Mouse (Mus musculus): ENCODE results near the gene Gtsf2. TPM values are rescaled to one million over a fixed set of nuclear protein-coding genes. Genes with fewer than 3 reads are reported as not detected.

The Gtsf2 gene
- polyA plus RNA-seq, 1 experiment from 2014 or later, result not detected

Other genes starting within 250 kb of the Gtsf2 start
- gene Cbx5, start 208.7 kb downstream of the Gtsf2 start, polyA plus RNA-seq (2015; fragmentation: Nextera tagmentation; extraction: Ambion mirVana), result 146 and 164 TPM in 2 replicates
- 1,022 and 1,113 TPM in 2 replicates for gene Hnrnpa1, start 208.0 kb downstream of the Gtsf2 start, polyA plus RNA-seq (2015; fragmentation: Nextera tagmentation; extraction: Ambion mirVana)
- 0.75 and 0.82 TPM in 2 replicates for gene Nfe2, start 190.1 kb downstream of the Gtsf2 start, polyA plus RNA-seq (2015; fragmentation: Nextera tagmentation; extraction: Ambion mirVana)
- 218 and 221 TPM in 2 replicates for gene Copz1, start 175.8 kb downstream of the Gtsf2 start, polyA plus RNA-seq (2015; fragmentation: Nextera tagmentation; extraction: Ambion mirVana)
- 0.18 and 0.94 TPM in 2 replicates for gene Gpr84, start 137.9 kb downstream of the Gtsf2 start, polyA plus RNA-seq (2015; fragmentation: Nextera tagmentation; extraction: Ambion mirVana)
- 15.1 and 17.9 TPM in 2 replicates for gene Zfp385a, start 108.4 kb downstream of the Gtsf2 start, polyA plus RNA-seq (2015; fragmentation: Nextera tagmentation; extraction: Ambion mirVana)
- gene Itga5, start 81.7 kb downstream of the Gtsf2 start, polyA plus RNA-seq (2015; fragmentation: Nextera tagmentation; extraction: Ambion mirVana), result 6.8 and 7.8 TPM in 2 replicates
- not detected in 2 replicates for gene Gtsf1, start 18.0 kb downstream of the Gtsf2 start, polyA plus RNA-seq (2015; fragmentation: Nextera tagmentation; extraction: Ambion mirVana)
- gene Nckap1l, start 5.3 kb upstream of the Gtsf2 start, polyA plus RNA-seq (2015; fragmentation: Nextera tagmentation; extraction: Ambion mirVana), result 1.2 and 1.8 TPM in 2 replicates
- 67.5 and 70.8 TPM in 2 replicates for gene Pde1b, start 54.6 kb upstream of the Gtsf2 start, polyA plus RNA-seq (2015; fragmentation: Nextera tagmentation; extraction: Ambion mirVana)
- 84.8 and 86.8 TPM in 2 replicates for gene Ppp1r1a, start 89.5 kb upstream of the Gtsf2 start, polyA plus RNA-seq (2015; fragmentation: Nextera tagmentation; extraction: Ambion mirVana)
- gene Glycam1, start 116.6 kb upstream of the Gtsf2 start, polyA plus RNA-seq (2015; fragmentation: Nextera tagmentation; extraction: Ambion mirVana), result not detected in 2 replicates